Mouse (Mus musculus): ENCODE results near the gene Rbfox3.

DNA sequence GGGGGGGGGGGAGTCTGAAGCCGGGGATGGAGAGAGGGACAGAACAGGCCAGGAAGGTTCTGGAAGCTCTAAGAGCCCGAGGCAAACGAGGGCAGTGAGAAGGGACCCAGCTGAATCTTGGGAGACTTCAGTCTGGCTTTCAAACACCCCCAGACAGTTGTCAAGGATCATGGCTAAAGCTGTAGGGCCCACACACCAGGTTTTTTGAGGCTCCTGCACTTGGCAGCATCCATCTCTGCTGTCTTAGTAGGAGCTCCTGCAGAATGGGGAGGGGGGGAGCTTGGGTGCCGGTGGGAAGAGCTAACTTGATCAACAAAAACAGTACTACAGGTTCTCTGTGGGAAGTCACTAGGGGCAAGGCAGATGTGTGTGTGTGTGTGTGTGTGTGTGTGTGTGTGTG, 358.9 kb downstream of the Rbfox3 start:
- no peak for TF ChIP-seq POLR2A (IDR thresholded peaks at IDR 0.05; ENCODE audit: low read depth, low read length)
- no peak for TF ChIP-seq CTCF (IDR thresholded peaks at IDR 0.05; ENCODE audit: extremely low read depth, insufficient read length, insufficient replicate concordance, low read depth, low read length)

All from small intestine, adult 2 months (tissue).